In the genomic region with DNA sequence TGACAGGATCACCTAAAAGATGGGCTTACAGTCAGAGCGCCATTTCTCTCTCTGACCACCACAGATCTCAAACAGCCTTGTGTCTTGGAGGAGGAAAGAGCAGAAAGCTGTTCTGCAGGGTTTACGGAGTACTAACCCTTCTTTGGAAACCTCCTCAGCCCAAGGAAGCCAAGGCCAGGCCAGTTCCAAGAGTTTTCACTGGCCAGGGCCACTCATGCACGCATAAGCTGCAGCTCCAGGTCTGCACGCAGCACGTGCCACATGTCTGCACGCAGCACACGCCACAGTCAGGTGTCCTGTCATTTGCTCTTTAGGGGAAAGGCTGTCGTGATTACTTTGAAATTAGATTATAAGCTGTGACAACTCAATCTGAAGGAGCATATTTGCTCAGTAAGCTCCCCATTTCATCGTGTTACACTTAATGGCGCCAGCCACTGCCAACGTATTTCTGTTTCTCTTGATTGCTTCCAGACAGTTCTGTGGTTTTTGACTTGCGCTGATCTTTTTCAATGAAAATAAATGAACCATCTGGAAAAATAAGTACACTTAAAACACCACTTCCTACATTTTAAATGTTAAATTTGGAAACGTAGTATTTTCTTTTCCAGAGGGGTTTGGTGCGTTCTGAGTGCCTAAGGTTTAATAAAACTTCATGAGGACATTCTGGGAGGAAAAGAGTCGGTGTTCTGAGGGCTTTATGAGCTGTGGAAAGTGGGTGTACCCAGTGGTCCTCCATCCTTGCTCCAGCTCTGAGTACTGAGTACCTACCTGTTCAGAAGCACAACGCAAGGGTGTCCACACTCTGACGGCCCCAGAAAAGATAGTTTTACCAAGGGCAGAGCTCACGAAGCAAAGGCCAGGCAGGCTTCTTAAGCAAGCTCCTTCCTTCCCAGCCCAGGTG, we compare ENCODE assay signal across 28 mouse cellular contexts.
DNase-seq lines count a peak whose midpoint lies in the region; ATAC-seq and TF ChIP-seq lines count a peak whose summit lies in the region.
"Had no signal": no experiment of that assay in that cellular context is flagged by ENCODE, and none has a peak within 500 bp of the region (broad histone marks: within the 10 kb centered on the region; RNA-seq: fewer than 3 reads in every experiment).

No protein-coding gene starts in this region.

- TF ChIP-seq POLR2A in small intestine, adult 2 months (IDR thresholded peaks at IDR 0.05; ENCODE audit: low read depth, low read length) = no peak

- no peak overlapping the region for H3K4me3 ChIP-seq in embryonic facial prominence, embryonic 13.5 days
- H3K4me3 ChIP-seq in small intestine, adult 2 months (ENCODE audit: low read depth, low read length) = no peak overlapping the region
- H3K4me3 ChIP-seq: forebrain, embryonic 15.5 days; intestine, embryonic 15.5 days; liver, embryonic 15.5 days; lung, embryonic 15.5 days; myocyte; neural tube, embryonic 13.5 days; stomach, embryonic 15.5 days had no signal

- peak overlapping the region; percentile 76 for H3K27ac ChIP-seq in embryonic facial prominence, embryonic 13.5 days
- peak overlapping the region; percentile 59; the same call in 1 of the 2 replicates for H3K27ac ChIP-seq in small intestine, adult 2 months (ENCODE audit: insufficient read depth, low read depth, low read length)
- H3K27ac ChIP-seq: forebrain, embryonic 15.5 days; intestine, embryonic 15.5 days; liver, embryonic 15.5 days; lung, embryonic 15.5 days; neural tube, embryonic 13.5 days; stomach, embryonic 15.5 days had no signal

- peak overlapping the region; percentile 40 for H3K4me2 ChIP-seq in embryonic facial prominence, embryonic 13.5 days
- H3K4me2 ChIP-seq: forebrain, embryonic 15.5 days; intestine, embryonic 15.5 days; liver, embryonic 15.5 days; lung, embryonic 15.5 days; neural tube, embryonic 13.5 days; stomach, embryonic 15.5 days had no signal

- DNase-seq in right cerebral cortex, postnatal 10 days (ENCODE audit: low spot score in 2 of 2) = peak; percentile 16 to 17
- DNase-seq in right cerebral cortex, adult 18-20 months = no peak
- DNase-seq in forelimb bud, embryonic 11.5 days (ENCODE audit: low read depth, low spot score) = peak; percentile 29
- no peak for DNase-seq in cerebellum, postnatal 14 days
- no peak for DNase-seq in lung, postnatal 10 days
- DNase-seq: adrenal gland, postnatal 10 days; cerebellum, adult 8-10 months; gastrocnemius, postnatal 25 days; heart, postnatal 4 days; kidney, adult 8-10 months; kidney, postnatal 10 days; liver; lung, postnatal 4 days; midbrain, embryonic 14.5 days; right cerebral cortex, postnatal 14 days; spleen, adult 18-20 months; thymus, postnatal 4 days had no signal

- H3K27me3 ChIP-seq in embryonic facial prominence, embryonic 13.5 days = peaks cover 25% of the 10 kb centered on the region; the same call in 1 of the 2 replicates
- no peaks in the 10 kb centered on the region for H3K27me3 ChIP-seq in small intestine, adult 2 months (ENCODE audit: control insufficient read depth, insufficient read depth, low read length)
- H3K27me3 ChIP-seq: forebrain, embryonic 15.5 days; intestine, embryonic 15.5 days; liver, embryonic 15.5 days; lung, embryonic 15.5 days; neural tube, embryonic 13.5 days; stomach, embryonic 15.5 days had no signal

- no peak overlapping the region; the same call in 1 of the 2 replicates for H3K9ac ChIP-seq in embryonic facial prominence, embryonic 13.5 days
- H3K9ac ChIP-seq: forebrain, embryonic 15.5 days; intestine, embryonic 15.5 days; liver, embryonic 15.5 days; lung, embryonic 15.5 days; neural tube, embryonic 13.5 days; stomach, embryonic 15.5 days had no signal

- no peak for TF ChIP-seq CTCF in small intestine, adult 2 months (IDR thresholded peaks at IDR 0.05; ENCODE audit: extremely low read depth, insufficient read length, insufficient replicate concordance, low read depth, low read length)

- H3K4me1 ChIP-seq in embryonic facial prominence, embryonic 13.5 days = peaks cover 36% of the 10 kb centered on the region
- H3K4me1 ChIP-seq in small intestine, adult 2 months (ENCODE audit: control insufficient read depth, insufficient read depth, insufficient read length, low read length) = 0 out of 2 replicates have a peak, but pooled peaks cover 2% of the 10 kb centered on the region
- H3K4me1 ChIP-seq: forebrain, embryonic 15.5 days; intestine, embryonic 15.5 days; liver, embryonic 15.5 days had no signal

- H3K9me3 ChIP-seq in embryonic facial prominence, embryonic 13.5 days = no peaks in the 10 kb centered on the region
- H3K9me3 ChIP-seq: forebrain, embryonic 15.5 days; intestine, embryonic 15.5 days; liver, embryonic 15.5 days; lung, embryonic 15.5 days; neural tube, embryonic 13.5 days; stomach, embryonic 15.5 days had no signal

- 34% methylated on average over 18 of the region's 18 CpGs for WGBS in embryonic facial prominence, embryonic 13.5 days
- 84% methylated on average over 18 of the region's 18 CpGs for WGBS in small intestine, adult 2 months

- H3K36me3 ChIP-seq in embryonic facial prominence, embryonic 13.5 days = no peaks in the 10 kb centered on the region
- no peaks in the 10 kb centered on the region for H3K36me3 ChIP-seq in small intestine, adult 2 months (ENCODE audit: control insufficient read depth, insufficient read depth, low read length)
- H3K36me3 ChIP-seq: forebrain, embryonic 15.5 days; intestine, embryonic 15.5 days; liver, embryonic 15.5 days; lung, embryonic 15.5 days; stomach, embryonic 15.5 days had no signal

- 0 out of 2 replicates have a peak, but pooled peaks have one; percentile 20 for ATAC-seq in embryonic facial prominence, embryonic 13.5 days (ENCODE audit: insufficient number of reproducible peaks, insufficient read depth, low FRiP score, low TSS enrichment, low read depth)
- ATAC-seq: activated CD4-positive, CD25-positive, alpha-beta regulatory T cell, adult 4 months; forebrain, embryonic 15.5 days; hindbrain, embryonic 16.5 days; intestine, embryonic 15.5 days had no signal

Comparison
In these comparisons a context has a peak if more than half of its experiments do, and no peak if none do; other contexts are left out.
1. DNase-seq: peak in right cerebral cortex, postnatal 10 days (2 of 2) and forelimb bud, embryonic 11.5 days (single experiment); none in right cerebral cortex, adult 18-20 months (single experiment), cerebellum, postnatal 14 days (0 of 2) and lung, postnatal 10 days (single experiment).